Mouse (Mus musculus) inflammation-experienced regulatory T-cells, adult 16 weeks (primary cell): ENCODE results near the gene Apbb1ip. TPM values are rescaled to one million over a fixed set of nuclear protein-coding genes. Genes with fewer than 3 reads are reported as not detected.

Experiments used
- polyA plus RNA-seq: library from polyadenylated mRNA; unstranded; fragments of 100-300 nt; shearing (Covaris generic); gene quantifications from one replicate; pipeline ENCODE4 v1.2.1, GENCODE M21; 2017

Apbb1ip gene
- 90.0 TPM for polyA plus RNA-seq

GRCm38 (mm10) chr2:22773549-22774180, at the start of gene Apbb1ip:
Gene Apbb1ip, plus strand, starts transcription at chr2:22774094.

GRCm38 (mm10) chr2:22895282-22896273, 121.7 kb downstream of the Apbb1ip start, which contains the start of gene Pdss1:
Gene Pdss1, plus strand, starts transcription at chr2:22895522.

Other genes with a start within 250 kb of the Apbb1ip start
- not detected for gene Gad2, start 151.9 kb upstream of the Apbb1ip start, polyA plus RNA-seq
- gene Pdss1, start 121.4 kb downstream of the Apbb1ip start, polyA plus RNA-seq = 12.0 TPM